Mouse (Mus musculus) liver, embryonic 14.5 days (tissue): ENCODE measurements around the gene Mrpl45. TPM values are rescaled to one million over a fixed set of nuclear protein-coding genes. Genes with fewer than 3 reads are reported as not detected.

Experiments
- ATAC-seq: fragments of 200-750 bp; cut with Nextera tagmentation; 2 replicates; pipeline ENCODE4 v1.8.0; 2017; ENCODE audit warnings: moderate number of reproducible peaks, mild to moderate bottlenecking, moderate library complexity; ENCODE audit not compliant: insufficient read depth
- DNase-seq, 3 experiments: peaks; one replicate each; pipeline ENCODE4 v3.0.0-alpha.2; 2012 to 2013; ENCODE audit warnings: low read depth in 3 of 3, low spot score in 3 of 3
- H3K27ac ChIP-seq: fragments of 300-500 bp; sonication (generic); 2 replicates; pipeline ENCODE4 v1.5.1; 2014; ENCODE audit warnings: moderate library complexity, mild to moderate bottlenecking, control low read depth, inconsistent platforms
- H3K27me3 ChIP-seq: fragments of 300-500 bp; sonication (generic); 2 replicates; pipeline ENCODE4 v1.6.1; 2014; ENCODE audit warnings: mild to moderate bottlenecking, low read length, moderate library complexity; ENCODE audit not compliant: control insufficient read depth, insufficient read depth
- H3K36me3 ChIP-seq: fragments of 300-500 bp; sonication (generic); replicated peaks from 2 replicates; pipeline ENCODE4 v1.6.1; 2014; ENCODE audit warnings: low read depth; ENCODE audit not compliant: control insufficient read depth, insufficient read depth
- H3K4me1 ChIP-seq, 2 experiments: fragments of 200-500 bp in 1 of 2; fragments of 300-500 bp in 1 of 2; sonication (generic) in 1 of 2; replicated peaks; 2 replicates each; pipeline ENCODE4 v1.6.1; 2012 to 2014; ENCODE audit warnings: antibody characterized with exemption in 1 of 2, inconsistent platforms in 1 of 2, low read length in 1 of 2; ENCODE audit not compliant: control insufficient read depth in 2 of 2, insufficient read depth in 2 of 2
- H3K4me2 ChIP-seq: fragments of 300-500 bp; sonication (generic); 2 replicates; pipeline ENCODE4 v1.6.1; 2014; ENCODE audit warnings: low read depth, mild to moderate bottlenecking, control low read depth, moderate library complexity
- H3K4me3 ChIP-seq, 2 experiments: fragments of 200-500 bp in 1 of 2; fragments of 300-500 bp in 1 of 2; sonication (generic) in 1 of 2; 2 replicates each; pipeline ENCODE4 v1.5.1; 2012 to 2014; ENCODE audit warnings: low read depth in 2 of 2, low read length in 2 of 2, mild to moderate bottlenecking in 2 of 2, control low read depth in 1 of 2, inconsistent platforms in 1 of 2, moderate library complexity in 1 of 2; ENCODE audit not compliant: insufficient read depth in 1 of 2
- H3K9ac ChIP-seq: fragments of 300-500 bp; sonication (generic); replicated peaks from 2 replicates; pipeline ENCODE4 v1.6.1; 2014; ENCODE audit warnings: mild to moderate bottlenecking, control low read depth, moderate library complexity
- H3K9me3 ChIP-seq: fragments of 300-500 bp; sonication (generic); 2 replicates; pipeline ENCODE4 v1.6.1; 2016; ENCODE audit warnings: low read length, mixed read lengths; ENCODE audit not compliant: control insufficient read depth
- CTCF ChIP-seq: IDR thresholded peaks from 2 replicates; pipeline ENCODE4 v1.5.1; 2016; ENCODE audit warnings: antibody characterized with exemption, low read depth, control low read depth
- EP300 ChIP-seq: IDR thresholded peaks from 2 replicates; pipeline ENCODE4 v1.6.1; 2016; ENCODE audit warnings: antibody characterized with exemption, low read depth
- WGBS: fragments of 180-500 bp; shearing (Covaris S2); extraction: QIAGEN DNeasy Blood & Tissue Kit; methylation state at CpG from one replicate; pipeline ENCODE4 v1.1.7; 2014; ENCODE audit not compliant: insufficient replicate concordance; 5-methylcytosine and 5-hydroxymethylcytosine counted together
- polyA plus RNA-seq, 2 experiments: library from polyadenylated mRNA; depleted of rRNA in 1 of 2; stranded (reverse) in 1 of 2; unstranded in 1 of 2; fragments of >200 nt; fragmentation: Nextera tagmentation in 1 of 2; extraction: Ambion mirVana in 1 of 2; gene quantifications; 2 replicates each; pipeline versions ENCODE4 v1.2.1 to v1.2.3; 2012 to 2014

Mrpl45 gene
- polyA plus RNA-seq, 2 experiments = 13.1 to 22.8 TPM

DNA sequence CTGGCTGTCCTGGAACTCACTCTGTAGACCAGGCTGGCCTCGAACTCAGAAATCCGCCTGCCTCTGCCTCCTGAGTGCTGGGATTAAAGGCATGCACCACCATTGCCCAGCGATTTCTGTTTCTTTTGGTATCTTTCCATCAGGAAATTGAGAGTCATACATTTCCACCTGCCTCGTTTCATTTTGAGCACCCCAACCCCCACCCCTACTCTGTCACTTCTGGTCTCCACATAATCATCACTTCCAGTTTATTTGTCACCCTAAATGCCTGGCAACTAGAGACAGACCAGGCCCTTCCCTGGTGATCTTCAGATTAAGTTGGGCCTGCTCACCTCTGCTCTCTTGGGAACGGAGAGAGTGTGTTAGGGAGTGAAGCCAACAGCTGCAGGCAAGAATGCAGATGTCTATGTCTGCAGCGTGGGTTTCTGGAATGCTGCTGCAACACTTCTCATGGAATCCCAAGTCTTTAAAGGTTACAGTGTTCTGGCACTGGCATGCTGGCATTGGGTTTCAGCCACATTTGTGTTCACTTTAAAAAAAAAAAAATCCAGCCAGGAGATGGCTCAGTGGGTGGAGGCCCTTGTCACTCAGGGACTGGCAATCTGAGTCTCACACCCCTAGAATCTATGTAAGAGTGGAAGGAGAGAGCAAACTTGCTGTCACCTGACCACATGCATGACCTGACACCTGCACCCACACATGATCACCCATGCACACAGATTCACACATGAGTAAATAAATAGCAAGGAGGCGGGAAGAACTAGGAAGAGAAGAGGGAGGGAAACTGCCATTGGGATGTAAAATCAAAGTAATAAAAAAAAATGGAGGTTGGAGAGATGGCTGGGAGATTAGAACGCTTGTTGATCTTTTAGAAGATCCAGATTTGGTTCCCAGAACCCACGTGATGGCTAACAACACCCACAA, 29.4 kb upstream of the Mrpl45 start:
- WGBS = 54% methylated on average over 9 of the region's 9 CpGs
- Histone ChIP-seq H3K4me3 (no peak overlapping the region), H3K9me3 (no peaks in the 10 kb centered on the region), H3K9ac (no peak overlapping the region), H3K4me2 (no peak overlapping the region), H3K36me3 (no peaks in the 10 kb centered on the region), H3K4me1 (no peaks in the 10 kb centered on the region), H3K27me3 (no peaks in the 10 kb centered on the region), H3K27ac (no peak overlapping the region)
- no peak for ATAC-seq
- TF ChIP-seq EP300 = no peak
- no peak for TF ChIP-seq CTCF
- no peak for DNase-seq

DNA sequence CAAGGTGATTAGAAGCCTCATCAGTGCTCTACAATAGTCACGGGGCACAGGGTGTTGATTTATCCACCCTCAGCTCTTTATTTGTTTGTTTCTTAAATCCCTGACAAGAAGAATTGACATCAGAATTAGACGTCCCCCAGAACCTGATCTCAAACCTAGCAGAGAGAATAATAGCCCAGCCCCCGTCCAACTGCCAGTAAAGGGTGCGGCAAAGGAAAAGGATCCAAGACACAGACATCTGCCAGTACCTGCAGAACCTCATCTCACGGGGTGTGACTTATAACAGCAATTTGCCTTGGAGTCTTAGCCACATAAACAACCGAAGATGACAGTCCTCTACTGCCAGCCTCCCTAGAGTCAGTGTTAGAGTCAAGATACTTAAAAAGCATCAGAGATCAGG, 28.5 kb upstream of the Mrpl45 start:
- H3K27ac ChIP-seq = no peak overlapping the region
- DNase-seq (no peak), ATAC-seq (no peak)
- WGBS = 46% methylated on average over 6 of the region's 6 CpGs
- H3K27me3 ChIP-seq = no peaks in the 10 kb centered on the region
- no peaks in the 10 kb centered on the region for H3K9me3 ChIP-seq
- H3K4me2 ChIP-seq = no peak overlapping the region
- H3K4me1 ChIP-seq = no peaks in the 10 kb centered on the region
- no peaks in the 10 kb centered on the region for H3K36me3 ChIP-seq
- H3K9ac ChIP-seq = no peak overlapping the region
- H3K4me3 ChIP-seq = no peak overlapping the region
- TF ChIP-seq EP300 = no peak
- TF ChIP-seq CTCF = no peak

DNA sequence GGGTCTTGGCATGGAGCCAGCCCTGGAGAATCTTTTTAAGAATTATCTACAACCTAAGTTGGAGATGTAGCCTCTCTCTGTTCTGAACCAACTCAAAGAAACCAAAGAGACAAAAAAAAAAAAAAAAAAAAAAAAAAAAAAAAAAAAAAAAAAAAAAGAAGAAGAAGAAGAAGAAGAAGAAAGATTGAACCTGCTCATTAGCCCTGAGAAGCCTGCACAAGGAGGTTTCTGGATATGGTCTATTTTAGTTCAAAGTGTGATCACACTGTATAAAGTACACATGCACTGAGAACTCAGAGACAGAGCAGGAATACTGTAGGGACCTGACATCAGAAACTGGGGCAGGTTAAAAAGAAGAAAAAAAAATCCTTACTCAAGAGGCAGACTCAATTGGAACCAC, 27.9 kb upstream of the Mrpl45 start:
- DNase-seq = no peak
- no peaks in the 10 kb centered on the region for H3K4me1 ChIP-seq
- H3K27ac ChIP-seq = no peak overlapping the region
- H3K27me3 ChIP-seq = no peaks in the 10 kb centered on the region
- no peak for TF ChIP-seq EP300
- no peak for TF ChIP-seq CTCF
- H3K9ac ChIP-seq = no peak overlapping the region
- H3K4me2 ChIP-seq = no peak overlapping the region
- ATAC-seq = no peak
- no peaks in the 10 kb centered on the region for H3K36me3 ChIP-seq
- H3K9me3 ChIP-seq = no peaks in the 10 kb centered on the region
- H3K4me3 ChIP-seq = no peak overlapping the region

DNA sequence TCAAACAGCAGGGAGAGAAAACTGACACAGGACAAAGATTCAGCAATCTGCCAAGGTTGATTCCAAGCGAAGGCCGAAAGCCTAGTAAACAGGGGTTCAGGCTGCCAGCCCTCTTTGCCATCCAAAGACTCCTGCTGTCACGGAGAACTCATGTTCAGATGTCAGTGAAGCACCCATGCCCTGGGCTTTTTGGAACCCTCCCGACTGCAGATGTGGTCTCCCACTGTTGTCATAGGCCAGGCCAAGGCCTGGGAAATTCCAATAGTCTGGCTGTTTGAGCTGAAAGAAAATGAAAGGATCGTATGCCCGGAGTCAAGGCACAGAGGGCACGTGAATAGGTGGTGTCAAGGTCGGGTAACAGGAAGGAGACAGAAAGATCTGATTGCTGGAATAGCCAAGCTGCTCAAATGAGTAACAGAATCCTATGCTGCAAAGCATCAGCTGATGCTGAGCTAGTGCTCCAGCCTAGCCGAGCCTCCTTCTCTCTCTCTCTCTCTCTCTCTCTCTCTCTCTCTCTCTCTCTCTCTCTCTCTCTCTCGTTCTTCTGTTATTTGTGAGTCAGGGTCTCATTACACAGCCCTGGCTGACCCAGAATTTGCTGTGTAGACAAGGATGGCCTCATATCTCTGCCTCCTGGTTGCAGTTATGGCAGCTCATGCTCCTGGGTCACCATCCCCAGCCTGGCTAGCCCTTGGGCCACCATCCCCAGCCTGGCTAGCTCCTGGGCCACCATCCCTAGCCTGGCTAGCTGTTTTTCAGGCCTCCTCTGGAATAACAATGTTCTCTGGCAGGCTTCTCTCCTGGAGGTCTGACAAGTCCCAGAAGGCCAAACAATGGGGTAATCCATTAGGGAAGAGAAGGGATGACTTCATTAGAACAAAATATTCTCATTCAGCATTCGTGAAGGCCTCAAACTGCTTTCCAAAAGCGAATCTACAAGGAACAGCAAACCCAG, 26.0 kb upstream of the Mrpl45 start:
- H3K9me3 ChIP-seq = no peaks in the 10 kb centered on the region
- WGBS = 48% methylated on average over 12 of the region's 12 CpGs
- H3K27me3 ChIP-seq = no peaks in the 10 kb centered on the region
- H3K36me3 ChIP-seq = no peaks in the 10 kb centered on the region
- ATAC-seq = no peak
- no peak for DNase-seq
- no peaks in the 10 kb centered on the region for H3K4me1 ChIP-seq
- TF ChIP-seq CTCF (no peak), EP300 (no peak)
- no peak overlapping the region for H3K4me2 ChIP-seq
- H3K9ac ChIP-seq = no peak overlapping the region
- no peak overlapping the region for H3K27ac ChIP-seq
- H3K4me3 ChIP-seq = no peak overlapping the region

DNA sequence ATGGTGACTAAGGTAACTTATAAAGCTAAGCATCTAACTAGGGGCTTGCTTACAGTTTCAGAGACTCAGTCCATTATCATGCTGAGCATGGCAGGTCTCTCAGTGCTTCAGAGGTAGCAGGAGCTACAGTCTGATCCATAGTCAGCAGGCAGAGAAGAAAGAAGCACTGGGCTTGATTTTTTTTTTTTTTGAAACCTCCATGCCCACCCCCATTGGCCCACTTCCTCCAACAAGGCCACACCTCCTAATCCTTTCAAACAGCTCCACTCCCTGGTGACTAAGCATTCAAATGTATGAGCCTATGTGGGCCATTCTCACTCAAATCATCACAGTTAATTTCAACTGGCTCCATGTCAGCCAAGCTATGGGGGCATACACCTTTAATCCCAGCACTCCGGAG, 22.8 kb upstream of the Mrpl45 start:
- Histone ChIP-seq H3K27ac (no peak overlapping the region), H3K4me3 (no peak overlapping the region), H3K9me3 (no peaks in the 10 kb centered on the region), H3K4me1 (no peaks in the 10 kb centered on the region), H3K27me3 (no peaks in the 10 kb centered on the region), H3K36me3 (no peaks in the 10 kb centered on the region), H3K4me2 (no peak overlapping the region), H3K9ac (no peak overlapping the region)
- ATAC-seq = no peak
- no peak for DNase-seq
- 65% methylated on average over 1 of the region's 1 CpGs for WGBS
- no peak for TF ChIP-seq EP300
